ENCODE assay signal across 15 mouse cellular contexts in the genomic region with DNA sequence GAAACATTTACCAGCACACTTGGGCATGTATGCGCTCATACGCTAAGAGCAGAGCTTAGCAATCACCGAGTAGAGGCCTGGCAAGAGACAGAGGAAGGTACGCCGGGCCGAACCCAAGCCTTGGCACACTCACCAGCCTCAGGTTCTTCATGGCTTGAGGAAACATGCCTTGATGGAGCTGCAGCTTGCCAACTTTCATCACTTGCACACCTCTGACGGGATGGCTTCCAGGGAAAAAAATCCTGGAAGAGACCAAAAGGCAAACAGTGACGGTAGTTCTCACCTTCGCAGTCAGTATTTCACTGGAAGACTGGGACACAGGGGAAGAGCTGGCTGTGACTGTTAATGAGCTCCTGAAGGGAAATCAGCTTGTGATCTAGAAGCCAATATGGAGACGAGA.
"Had no signal": no experiment of that assay in that cellular context is flagged by ENCODE, and none has a peak within 500 bp of the region (broad histone marks: within the 10 kb centered on the region; RNA-seq: fewer than 3 reads in every experiment).

No protein-coding gene starts in this region.

- H3K9ac ChIP-seq: lung, embryonic 15.5 days; midbrain, embryonic 13.5 days; midbrain, embryonic 15.5 days; neural tube, embryonic 12.5 days had no signal

- ATAC-seq: lung, postnatal 0 days; midbrain, embryonic 13.5 days; midbrain, embryonic 15.5 days had no signal

- H3K27ac ChIP-seq: lung, embryonic 15.5 days; macrophage; midbrain, embryonic 13.5 days; midbrain, embryonic 15.5 days; neural tube, embryonic 12.5 days had no signal

- H3K27me3 ChIP-seq: lung, embryonic 15.5 days; megakaryocyte, embryonic 14.5 days; midbrain, embryonic 13.5 days; midbrain, embryonic 15.5 days; neural tube, embryonic 12.5 days had no signal

- H3K4me3 ChIP-seq: lung, embryonic 15.5 days; megakaryocyte, embryonic 14.5 days; midbrain, embryonic 13.5 days; midbrain, embryonic 15.5 days; neural tube, embryonic 12.5 days had no signal

- H3K9me3 ChIP-seq: lung, embryonic 15.5 days; megakaryocyte, embryonic 14.5 days; midbrain, embryonic 13.5 days; midbrain, embryonic 15.5 days; neural tube, embryonic 12.5 days had no signal

- DNase-seq: lung, adult 2 months; lung, postnatal 14 days; lung, postnatal 36 days; right cerebral cortex, postnatal 14 days; thymus, adult 18-20 months; thymus, postnatal 14 days; thymus, postnatal 36 days had no signal

- H3K4me1 ChIP-seq: lung, embryonic 15.5 days; megakaryocyte, embryonic 14.5 days; midbrain, embryonic 13.5 days; midbrain, embryonic 15.5 days; neural tube, embryonic 12.5 days had no signal

- H3K36me3 ChIP-seq: lung, embryonic 15.5 days; midbrain, embryonic 13.5 days; midbrain, embryonic 15.5 days; neural tube, embryonic 12.5 days had no signal

- H3K4me2 ChIP-seq: lung, embryonic 15.5 days; midbrain, embryonic 11.5 days; midbrain, embryonic 13.5 days; midbrain, embryonic 15.5 days; neural tube, embryonic 12.5 days had no signal
